Mouse (Mus musculus) limb, embryonic 10.5 days (tissue): Measurements from ENCODE around the gene Fubp3. TPM values are rescaled to one million over a fixed set of nuclear protein-coding genes. Genes with fewer than 3 reads are reported as not detected.

Experiments used
- DNase-seq: peaks from one replicate; pipeline ENCODE4 v3.0.0-alpha.2; 2017; ENCODE audit warnings: low spot score
- H3K27ac ChIP-seq: fragments of 300-500 bp; sonication (generic); 2 replicates; pipeline ENCODE4 v1.5.1; 2016; ENCODE audit warnings: mild to moderate bottlenecking
- H3K27me3 ChIP-seq: fragments of 300-500 bp; sonication (generic); 2 replicates; pipeline ENCODE4 v1.6.1; 2016; ENCODE audit warnings: low read depth, mild to moderate bottlenecking; ENCODE audit not compliant: poor library complexity, severe bottlenecking
- H3K36me3 ChIP-seq: fragments of 300-500 bp; sonication (generic); 2 replicates; pipeline ENCODE4 v1.6.1; 2016; ENCODE audit warnings: mild to moderate bottlenecking, moderate library complexity
- H3K4me1 ChIP-seq: fragments of 300-500 bp; sonication (generic); 2 replicates; pipeline ENCODE4 v1.6.1; 2016
- H3K4me3 ChIP-seq: fragments of 300-500 bp; sonication (generic); 2 replicates; pipeline ENCODE4 v1.5.1; 2016; ENCODE audit warnings: mild to moderate bottlenecking, moderate library complexity
- H3K9me3 ChIP-seq: fragments of 300-500 bp; sonication (generic); replicated peaks from 2 replicates; pipeline ENCODE4 v1.6.1; 2016; ENCODE audit warnings: mild to moderate bottlenecking
- WGBS: fragments of 180-500 bp; shearing (Covaris S2); methylation state at CpG from one replicate; pipeline ENCODE4 v1.1.7; 2016; 5-methylcytosine and 5-hydroxymethylcytosine counted together
- polyA plus RNA-seq: library from polyadenylated mRNA; unstranded; fragments of >200 nt; fragmentation: Nextera tagmentation; extraction: Ambion mirVana; gene quantifications from 2 replicates; pipeline ENCODE4 v1.2.1, GENCODE M21; 2016

Fubp3 gene
- polyA plus RNA-seq, 1 experiment from 2014 or later, result 92.1 TPM

- DNase-seq, result peak; percentile 70
These were observed 63.8 kb downstream of the Fubp3 start for GRCm38 (mm10) chr2:31636138-31636741.

DNA sequence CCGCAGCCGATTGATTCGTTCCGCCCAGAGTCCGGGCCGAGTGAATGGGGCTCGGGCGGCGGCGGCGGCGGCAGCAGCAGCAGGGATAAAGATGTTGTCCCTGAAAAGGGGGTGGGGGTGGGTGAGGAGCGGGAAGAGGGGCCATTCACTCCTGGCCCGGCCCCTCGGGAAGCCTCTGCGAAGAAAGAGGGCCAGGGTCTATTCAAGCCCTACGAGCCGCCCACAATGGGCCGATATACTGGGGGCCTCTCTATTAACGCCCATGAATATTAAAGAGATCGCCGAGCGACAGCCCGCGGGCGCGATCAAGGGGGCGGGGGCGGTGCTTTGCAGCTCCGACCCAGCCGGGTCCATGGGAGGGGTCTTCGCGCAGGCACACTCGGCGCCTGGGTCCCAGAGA lies 64.3 kb downstream of the Fubp3 start:
- no peak for DNase-seq
- peaks cover 52% of the 10 kb centered on the region for H3K4me1 ChIP-seq

More at GRCm38 (mm10) chr2:31636138-31636741, 63.8 kb downstream of the Fubp3 start:
- WGBS, result 1% methylated on average over 48 of the region's 48 CpGs
- no peaks in the 10 kb centered on the region for H3K36me3 ChIP-seq
- no peak overlapping the region for H3K27ac ChIP-seq
- peaks cover 51% of the 10 kb centered on the region for H3K4me1 ChIP-seq
- no peaks in the 10 kb centered on the region for H3K9me3 ChIP-seq
- peaks cover 100% of the 10 kb centered on the region for H3K27me3 ChIP-seq
- peak overlapping the region; percentile 35 for H3K4me3 ChIP-seq

GRCm38 (mm10) chr2:31637311-31637710 lies 64.9 kb downstream of the Fubp3 start:
- Histone ChIP-seq H3K27ac (no peak overlapping the region), H3K4me1 (peaks cover 52% of the 10 kb centered on the region), H3K27me3 (peaks cover 100% of the 10 kb centered on the region), H3K9me3 (no peaks in the 10 kb centered on the region), H3K36me3 (no peaks in the 10 kb centered on the region), H3K4me3 (0 out of 2 replicates have a peak overlapping the region, but pooled peaks have one; percentile 16)
- peak; percentile 45 for DNase-seq
- 1% methylated on average over 12 of the region's 12 CpGs for WGBS

More for the DNA sequence above, 64.3 kb downstream of the Fubp3 start:
- Histone ChIP-seq H3K36me3 (no peaks in the 10 kb centered on the region), H3K27ac (no peak overlapping the region), H3K4me3 (peak overlapping the region; percentile 35), H3K27me3 (peaks cover 100% of the 10 kb centered on the region), H3K9me3 (no peaks in the 10 kb centered on the region)
- whole genome bisulfite sequencing, result under 1% methylated on average over 35 of the region's 35 CpGs

DNA sequence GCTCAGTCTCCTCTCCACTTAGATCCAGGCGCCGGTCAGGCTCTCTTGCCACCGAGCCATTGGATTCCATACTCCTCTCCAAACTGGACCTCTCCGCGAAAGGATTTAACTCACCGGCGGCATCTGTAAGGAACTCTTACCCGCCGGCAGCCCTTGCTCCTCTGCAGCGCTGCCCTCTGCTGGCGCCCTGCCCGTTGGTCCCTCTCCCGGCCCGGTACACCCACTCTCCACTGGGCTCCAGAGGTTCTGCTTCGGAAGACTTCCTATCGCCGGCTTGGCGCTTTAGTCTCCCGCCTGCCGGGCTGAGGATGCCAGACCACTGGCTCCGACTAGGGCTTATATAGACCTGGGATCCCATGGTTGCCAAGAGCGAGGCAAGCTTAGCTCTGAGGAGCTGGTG lies 65.4 kb downstream of the Fubp3 start:
- Histone ChIP-seq H3K27ac (no peak overlapping the region), H3K4me1 (peaks cover 52% of the 10 kb centered on the region), H3K9me3 (no peaks in the 10 kb centered on the region), H3K27me3 (peaks cover 100% of the 10 kb centered on the region), H3K4me3 (0 out of 2 replicates have a peak overlapping the region, but pooled peaks have one; percentile 16), H3K36me3 (no peaks in the 10 kb centered on the region)
- under 1% methylated on average over 22 of the region's 22 CpGs for WGBS
- DNase-seq, result peak; percentile 76

DNA sequence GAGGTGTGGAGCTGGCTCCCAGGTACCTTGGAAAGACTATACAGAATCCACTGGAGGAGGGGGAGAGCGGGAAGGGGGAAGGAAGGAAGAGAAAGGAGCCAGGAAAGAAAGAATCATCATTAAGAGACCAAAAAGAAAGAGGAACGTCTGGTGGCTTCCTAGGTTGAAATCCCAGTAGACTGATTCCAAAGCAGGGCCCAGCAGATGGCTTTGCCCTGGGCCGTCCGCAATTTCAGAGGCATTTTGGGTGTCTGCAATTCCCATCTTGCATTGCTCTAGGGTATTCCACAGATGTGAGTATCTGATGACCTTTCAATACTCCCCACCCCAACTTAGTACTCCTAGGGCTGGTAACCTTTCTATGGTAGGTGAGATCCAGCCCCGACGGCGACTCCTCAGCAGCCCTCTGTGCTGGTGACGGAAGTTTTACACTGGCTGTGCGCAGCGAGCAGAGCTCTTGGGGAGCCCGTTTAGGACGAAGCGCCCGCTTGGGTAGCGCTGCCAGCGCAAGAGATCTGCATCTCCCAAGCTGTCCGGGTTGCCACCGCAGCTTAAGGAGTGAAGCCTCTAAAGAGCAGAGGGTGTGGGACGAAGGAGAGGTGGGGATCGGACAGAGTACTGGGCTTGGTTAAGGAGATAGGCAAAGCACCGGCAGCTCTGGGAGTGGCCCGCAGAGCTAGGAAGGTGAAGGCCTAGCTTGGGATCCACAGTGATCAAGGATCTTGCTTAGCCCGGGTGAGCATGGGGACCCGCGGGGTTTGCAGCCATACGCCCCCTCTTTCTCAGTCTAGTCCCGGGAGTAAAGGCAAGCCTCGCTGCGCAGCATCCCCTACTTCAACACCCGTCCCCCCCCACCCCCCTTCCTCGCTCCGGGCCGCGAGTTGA lies 66.4 kb downstream of the Fubp3 start:
- 2% methylated on average over 32 of the region's 34 CpGs for WGBS
- H3K36me3 ChIP-seq, result no peaks in the 10 kb centered on the region
- peaks cover 52% of the 10 kb centered on the region for H3K4me1 ChIP-seq
- peak overlapping the region; percentile 18; the same call in 1 of the 2 replicates for H3K4me3 ChIP-seq
- peaks cover 100% of the 10 kb centered on the region for H3K27me3 ChIP-seq
- peak; percentile 59 for DNase-seq
- H3K27ac ChIP-seq, result no peak overlapping the region
- H3K9me3 ChIP-seq, result no peaks in the 10 kb centered on the region

DNA sequence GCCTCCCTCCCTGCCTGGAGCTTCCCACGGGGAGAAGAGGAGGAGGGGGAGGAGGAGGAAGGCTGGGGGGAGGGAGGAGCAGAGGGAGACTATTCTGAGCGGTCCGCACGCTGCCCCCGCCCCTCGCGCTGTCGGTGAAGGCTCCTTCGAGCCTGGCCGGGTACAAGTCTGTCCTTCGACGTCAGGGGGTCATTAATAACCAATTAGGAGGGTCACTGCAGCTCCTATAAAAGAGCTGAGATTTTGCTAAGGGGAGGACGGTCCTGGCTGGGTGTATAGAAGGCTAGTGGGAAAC lies 67.0 kb downstream of the Fubp3 start:
- Histone ChIP-seq H3K9me3 (no peaks in the 10 kb centered on the region), H3K27me3 (peaks cover 100% of the 10 kb centered on the region), H3K36me3 (no peaks in the 10 kb centered on the region), H3K27ac (no peak overlapping the region), H3K4me3 (peak overlapping the region; percentile 18; the same call in 1 of the 2 replicates), H3K4me1 (peaks cover 52% of the 10 kb centered on the region)
- 0% methylated on average over 13 of the region's 13 CpGs for WGBS
- peak; percentile 57 for DNase-seq

- 2% methylated on average over 41 of the region's 41 CpGs for WGBS
- no peaks in the 10 kb centered on the region for H3K9me3 ChIP-seq
- H3K36me3 ChIP-seq, result no peaks in the 10 kb centered on the region
- H3K27ac ChIP-seq, result no peak within 1 kb of the TSS
- peak within 1 kb of the TSS; percentile 18 for H3K4me3 ChIP-seq
- DNase-seq, result peak; percentile 52
- H3K4me1 ChIP-seq, result peaks cover 51% of the 10 kb centered on the region
- peaks cover 100% of the 10 kb centered on the region for H3K27me3 ChIP-seq
These were observed 67.6 kb downstream of the Fubp3 start, which contains the start of gene Prdm12 for GRCm38 (mm10) chr2:31639901-31640608. Gene Prdm12 (plus strand): TSS chr2:31640037.

GRCm38 (mm10) chr2:31640609-31641507 lies 68.4 kb downstream of the Fubp3 start:
- DNase-seq, result peak; percentile 47
- under 1% methylated on average over 48 of the region's 48 CpGs for WGBS
- peaks cover 43% of the 10 kb centered on the region for H3K4me1 ChIP-seq
- H3K9me3 ChIP-seq, result no peaks in the 10 kb centered on the region
- no peaks in the 10 kb centered on the region for H3K36me3 ChIP-seq
- peaks cover 100% of the 10 kb centered on the region for H3K27me3 ChIP-seq
- no peak overlapping the region for H3K4me3 ChIP-seq
- no peak overlapping the region for H3K27ac ChIP-seq

GRCm38 (mm10) chr2:31641508-31641830 lies 69.0 kb downstream of the Fubp3 start:
- Histone ChIP-seq H3K36me3 (no peaks in the 10 kb centered on the region), H3K4me1 (peaks cover 37% of the 10 kb centered on the region), H3K27ac (no peak overlapping the region), H3K4me3 (no peak overlapping the region), H3K9me3 (no peaks in the 10 kb centered on the region), H3K27me3 (peaks cover 100% of the 10 kb centered on the region)
- 2% methylated on average over 11 of the region's 11 CpGs for WGBS
- DNase-seq, result no peak

- H3K27ac ChIP-seq, result no peak overlapping the region
- peaks cover 100% of the 10 kb centered on the region for H3K27me3 ChIP-seq
- H3K36me3 ChIP-seq, result no peaks in the 10 kb centered on the region
- H3K4me3 ChIP-seq, result no peak overlapping the region
- no peak for DNase-seq
- 3% methylated on average over 18 of the region's 18 CpGs for WGBS
- H3K9me3 ChIP-seq, result no peaks in the 10 kb centered on the region
- peaks cover 32% of the 10 kb centered on the region for H3K4me1 ChIP-seq
These were observed 69.5 kb downstream of the Fubp3 start for GRCm38 (mm10) chr2:31641929-31642328.

GRCm38 (mm10) chr2:31653971-31654853 lies 81.8 kb downstream of the Fubp3 start:
- peak overlapping the region; percentile 68 for H3K4me3 ChIP-seq
- WGBS, result 5% methylated on average over 109 of the region's 109 CpGs
- peaks cover 17% of the 10 kb centered on the region for H3K4me1 ChIP-seq
- peaks cover 98% of the 10 kb centered on the region for H3K27me3 ChIP-seq
- 0 out of 2 replicates have a peak overlapping the region, but pooled peaks have one; percentile 42 for H3K27ac ChIP-seq
- peak; percentile 59 for DNase-seq
- no peaks in the 10 kb centered on the region; the same call in 1 of the 2 replicates for H3K9me3 ChIP-seq
- no peaks in the 10 kb centered on the region for H3K36me3 ChIP-seq
